Comparison of ENCODE assay signal across 12 mouse cellular contexts in genomic region chr17:70856871-70857415, GRCm38 (mm10). TPM values are rescaled to one million over a fixed set of nuclear protein-coding genes. Genes with fewer than 3 reads are reported as not detected.
A peak's percentile ranks its signal among the peaks of the same experiment; 100 is the strongest.
DNase-seq lines count a peak whose midpoint lies in the region; ATAC-seq and TF ChIP-seq lines count a peak whose summit lies in the region.
"Had no signal": no experiment of that assay in that cellular context is flagged by ENCODE, and none has a peak within 500 bp of the region (broad histone marks: within the 10 kb centered on the region; RNA-seq: fewer than 3 reads in every experiment).

No protein-coding gene starts in this region.

- no peak overlapping the region for H3K9ac ChIP-seq in intestine, embryonic 14.5 days (ENCODE audit: low read length)
- H3K9ac ChIP-seq: heart, embryonic 13.5 days; hindbrain, embryonic 15.5 days had no signal

- no peak overlapping the region for H3K4me3 ChIP-seq in gastrocnemius, adult 2 months
- no peak overlapping the region; the same call in 1 of the 2 replicates for H3K4me3 ChIP-seq in intestine, embryonic 14.5 days (ENCODE audit: low read depth, low read length)
- H3K4me3 ChIP-seq: erythroblast, embryonic 14.5 days; heart, embryonic 13.5 days; hindbrain, embryonic 15.5 days had no signal

- no peaks in the 10 kb centered on the region for H3K36me3 ChIP-seq in intestine, embryonic 14.5 days (ENCODE audit: control insufficient read depth, insufficient read depth, low read length)
- H3K36me3 ChIP-seq: heart, embryonic 13.5 days; hindbrain, embryonic 15.5 days had no signal

- no peak for ATAC-seq in intestine, embryonic 14.5 days (replicated peaks; ENCODE audit: low FRiP score, low TSS enrichment, low read depth)

- no peak overlapping the region for H3K27ac ChIP-seq in gastrocnemius, adult 2 months
- no peak overlapping the region for H3K27ac ChIP-seq in intestine, embryonic 14.5 days (ENCODE audit: low read depth)
- H3K27ac ChIP-seq: heart, embryonic 13.5 days; hindbrain, embryonic 15.5 days had no signal

- H3K4me2 ChIP-seq in intestine, embryonic 14.5 days (ENCODE audit: low read length): no peak overlapping the region
- H3K4me2 ChIP-seq: heart, embryonic 13.5 days; hindbrain, embryonic 15.5 days had no signal

- no peaks in the 10 kb centered on the region for H3K9me3 ChIP-seq in intestine, embryonic 14.5 days (ENCODE audit: control insufficient read depth, low read length)
- H3K9me3 ChIP-seq: heart, embryonic 13.5 days; hindbrain, embryonic 15.5 days had no signal

- intact Hi-C loops in gastrocnemius, adult 2 months (cut with DNase I): no loop called here

- no peak for TF ChIP-seq CTCF in gastrocnemius, adult 2 months (IDR thresholded peaks at IDR 0.05)

- no peaks in the 10 kb centered on the region for H3K27me3 ChIP-seq in intestine, embryonic 14.5 days (replicated peaks; ENCODE audit: control insufficient read depth, insufficient read depth, low read length)
- H3K27me3 ChIP-seq: heart, embryonic 13.5 days had no signal

- no peaks in the 10 kb centered on the region for H3K4me1 ChIP-seq in intestine, embryonic 14.5 days (replicated peaks; ENCODE audit: control insufficient read depth, insufficient read depth, low read length)

- WGBS in intestine, embryonic 14.5 days: 52% methylated on average over 12 of the region's 12 CpGs

- peak; percentile 37 for DNase-seq in gastrocnemius, adult 2 months
- DNase-seq in gastrocnemius, adult 18-20 months (ENCODE audit: low spot score): no peak
- peak; percentile 12 for DNase-seq in lung, postnatal 14 days
- no peak for DNase-seq in lung, postnatal 36 days
- DNase-seq in intestine, embryonic 14.5 days (ENCODE audit: low spot score): peak; percentile 71
- DNase-seq in kidney, postnatal 4 days: peak; percentile 64 to 71
- DNase-seq in right cerebral cortex, postnatal 36 days (ENCODE audit: low spot score in 2 of 2): no peak
- DNase-seq: right cerebral cortex, postnatal 4 days; thymus, adult 18-20 months had no signal

RNA-seq across cellular contexts. Expression of gene Tgif1, which starts 3.6 kb away (rescaled TPM):
- 1 to 10 TPM; 3.1 to 8.5 TPM for total RNA-seq in gastrocnemius, adult 2 months (2021)
- total RNA-seq in gastrocnemius, adult 18-20 months (2021): 1 to 10 TPM; 4.2 to 9.3 TPM
- 56.1 and 58.4 TPM in 2 replicates for polyA plus RNA-seq in intestine, embryonic 14.5 days (2014; fragmentation: Nextera tagmentation; extraction: Ambion mirVana)

Comparison
In these comparisons a context has a peak if more than half of its experiments do, and no peak if none do; other contexts are left out.
1. DNase-seq: peak in gastrocnemius, adult 2 months (single experiment), lung, postnatal 14 days (single experiment), intestine, embryonic 14.5 days (single experiment) and kidney, postnatal 4 days (2 of 2); none in gastrocnemius, adult 18-20 months (single experiment), lung, postnatal 36 days (single experiment) and right cerebral cortex, postnatal 36 days (0 of 2).